Mouse (Mus musculus) ES-CJ7 (cell line): Measurements from ENCODE around the gene Fam69a.

ENCODE experiments used
- DNase-seq: peaks from one replicate; pipeline ENCODE4 v3.0.0; 2011; ENCODE audit warnings: low read depth, low spot score

Gene Fam69a

DNA sequence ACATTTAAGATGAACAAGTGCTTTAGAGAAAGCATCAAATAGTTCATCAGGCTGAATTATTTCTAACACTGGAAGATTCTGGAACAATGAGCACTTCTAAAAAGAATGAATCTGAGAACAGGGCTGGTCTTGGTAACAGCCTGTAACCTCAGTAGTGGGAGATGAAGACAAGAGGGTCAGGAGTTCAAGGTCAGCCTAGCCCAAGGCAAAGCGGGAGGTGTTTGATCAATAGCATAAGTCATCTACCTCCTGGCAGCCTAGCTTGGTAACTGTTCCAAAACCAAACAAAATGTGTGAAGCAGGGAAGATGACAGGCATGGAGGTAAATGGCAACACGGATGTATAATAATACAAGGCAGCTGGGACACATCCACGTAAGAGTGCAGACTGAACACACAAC lies 122.9 kb downstream of the Fam69a start:
- DNase-seq, result peak; percentile 67

DNA sequence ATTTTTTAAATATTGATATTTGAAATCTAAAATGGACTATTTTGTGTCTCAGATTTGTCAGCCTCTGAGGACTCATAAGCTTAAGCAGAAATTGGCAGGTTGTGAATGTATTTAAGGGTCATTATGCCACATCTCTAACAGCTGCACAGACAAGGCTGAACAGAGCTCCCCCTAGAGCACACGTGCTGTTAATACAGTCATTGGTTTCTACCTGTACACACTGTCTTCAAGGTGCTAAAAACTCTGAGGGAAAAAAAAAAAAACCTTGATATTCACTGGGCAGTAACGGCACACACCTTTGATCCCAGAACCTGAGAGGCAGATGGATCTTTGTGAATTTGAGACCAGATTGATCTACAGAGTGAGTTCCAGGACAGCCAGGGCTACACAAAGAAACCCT lies 127.9 kb downstream of the Fam69a start:
- DNase-seq, result peak; percentile 69
